Comparison of ENCODE assay signal across 33 mouse cellular contexts in genomic region chr14:59890107-59890506, GRCm38 (mm10).
"Had no signal": no experiment of that assay in that cellular context is flagged by ENCODE, and none has a peak within 500 bp of the region (broad histone marks: within the 10 kb centered on the region; RNA-seq: fewer than 3 reads in every experiment).

No protein-coding gene starts in this region.

- H3K27ac ChIP-seq: limb, embryonic 10.5 days; limb, embryonic 13.5 days; limb, embryonic 15.5 days; liver, embryonic 12.5 days; liver, embryonic 13.5 days; liver, embryonic 14.5 days; liver, embryonic 15.5 days; lung, embryonic 15.5 days; macrophage; midbrain, embryonic 10.5 days; midbrain, embryonic 12.5 days; midbrain, embryonic 13.5 days; midbrain, embryonic 15.5 days; neural tube, embryonic 12.5 days; neural tube, embryonic 13.5 days had no signal

- H3K9me3 ChIP-seq: limb, embryonic 10.5 days; limb, embryonic 12.5 days; limb, embryonic 13.5 days; limb, embryonic 15.5 days; liver, embryonic 12.5 days; liver, embryonic 13.5 days; liver, embryonic 15.5 days; lung, embryonic 15.5 days; megakaryocyte, embryonic 14.5 days; midbrain, embryonic 10.5 days; midbrain, embryonic 12.5 days; midbrain, embryonic 13.5 days; midbrain, embryonic 15.5 days; neural tube, embryonic 12.5 days; neural tube, embryonic 13.5 days had no signal

- H3K4me1 ChIP-seq: liver, embryonic 12.5 days; liver, embryonic 13.5 days; liver, embryonic 15.5 days; megakaryocyte, embryonic 14.5 days; neural tube, embryonic 12.5 days had no signal

- ATAC-seq: liver, embryonic 12.5 days; liver, postnatal 0 days; lung, postnatal 0 days; midbrain, embryonic 13.5 days; midbrain, embryonic 15.5 days; midbrain, embryonic 16.5 days had no signal

- H3K36me3 ChIP-seq: limb, embryonic 10.5 days; limb, embryonic 12.5 days; limb, embryonic 13.5 days; limb, embryonic 15.5 days; liver, embryonic 12.5 days; liver, embryonic 13.5 days; liver, embryonic 15.5 days; lung, embryonic 15.5 days; midbrain, embryonic 10.5 days; midbrain, embryonic 12.5 days; midbrain, embryonic 13.5 days; midbrain, embryonic 15.5 days; neural tube, embryonic 12.5 days; neural tube, embryonic 13.5 days had no signal

- DNase-seq: left cerebral cortex, postnatal 4 days; liver; liver, embryonic 13.5 days; liver, postnatal 0 days; lung, adult 18-20 months; lung, adult 2 months; lung, embryonic 14.5 days; lung, postnatal 10 days; lung, postnatal 14 days; lung, postnatal 36 days; lung, postnatal 4 days; midbrain, embryonic 14.5 days had no signal

- H3K9ac ChIP-seq: limb, embryonic 12.5 days; limb, embryonic 13.5 days; limb, embryonic 15.5 days; liver, embryonic 12.5 days; liver, embryonic 13.5 days; liver, embryonic 14.5 days; liver, embryonic 15.5 days; liver, postnatal 0 days; lung, embryonic 14.5 days; lung, embryonic 15.5 days; midbrain, embryonic 12.5 days; midbrain, embryonic 13.5 days; midbrain, embryonic 15.5 days; neural tube, embryonic 12.5 days; neural tube, embryonic 13.5 days had no signal

- H3K4me2 ChIP-seq: limb, embryonic 12.5 days; limb, embryonic 13.5 days; limb, embryonic 15.5 days; liver, embryonic 11.5 days; liver, embryonic 12.5 days; liver, embryonic 13.5 days; liver, embryonic 15.5 days; lung, embryonic 14.5 days; lung, embryonic 15.5 days; midbrain, embryonic 11.5 days; midbrain, embryonic 12.5 days; midbrain, embryonic 13.5 days; midbrain, embryonic 15.5 days; neural tube, embryonic 12.5 days; neural tube, embryonic 13.5 days had no signal

- H3K4me3 ChIP-seq: limb, embryonic 10.5 days; limb, embryonic 12.5 days; limb, embryonic 13.5 days; limb, embryonic 15.5 days; liver, embryonic 12.5 days; liver, embryonic 13.5 days; liver, embryonic 15.5 days; lung, embryonic 15.5 days; megakaryocyte, embryonic 14.5 days; midbrain, embryonic 10.5 days; midbrain, embryonic 12.5 days; midbrain, embryonic 13.5 days; midbrain, embryonic 15.5 days; myocyte; neural tube, embryonic 12.5 days; neural tube, embryonic 13.5 days had no signal

- H3K27me3 ChIP-seq: liver, embryonic 12.5 days; liver, embryonic 13.5 days; liver, embryonic 15.5 days; lung, embryonic 15.5 days; megakaryocyte, embryonic 14.5 days; midbrain, embryonic 12.5 days; midbrain, embryonic 13.5 days; midbrain, embryonic 15.5 days; neural tube, embryonic 12.5 days; neural tube, embryonic 13.5 days had no signal
